Mouse (Mus musculus): ENCODE data around the gene 1700023F06Rik.

Gene 1700023F06Rik

GRCm38 (mm10) chr11:103221437-103221836 is 13.1 kb upstream of the 1700023F06Rik start:
- DNase-seq = no peak

DNA sequence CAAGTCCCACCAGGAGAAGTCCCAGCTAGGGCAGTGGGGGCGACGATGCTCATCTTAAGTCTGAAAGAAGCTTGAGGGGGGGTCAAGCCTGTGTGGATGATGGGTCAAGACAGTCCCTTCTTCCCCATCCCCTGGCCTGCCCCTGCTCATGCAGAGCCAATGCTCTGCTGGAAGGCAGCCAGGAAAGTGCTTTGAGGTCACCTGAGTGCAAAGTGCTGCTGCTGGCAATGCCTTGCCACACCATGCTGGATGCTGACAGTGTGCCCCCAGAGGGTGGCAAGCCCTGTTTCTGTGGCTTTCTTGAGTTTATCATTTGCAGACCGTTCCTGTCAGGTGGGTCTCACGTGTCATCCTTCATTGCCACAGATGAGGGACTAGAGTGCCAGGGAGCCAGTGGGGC is 11.6 kb upstream of the 1700023F06Rik start:
- DNase-seq = no peak

- no peak for DNase-seq
These were observed 10.9 kb upstream of the 1700023F06Rik start for GRCm38 (mm10) chr11:103219259-103219658.

- no peak for DNase-seq
These were observed 10.2 kb upstream of the 1700023F06Rik start for GRCm38 (mm10) chr11:103218517-103218901.

GRCm38 (mm10) chr11:103217790-103218516 is 9.6 kb upstream of the 1700023F06Rik start, which contains the start of gene Spata32:
TSS of gene Spata32 (minus strand) at chr11:103218432.
- peak; percentile 67 for DNase-seq

GRCm38 (mm10) chr11:103215355-103215754 is 7.0 kb upstream of the 1700023F06Rik start:
- no peak for DNase-seq

GRCm38 (mm10) chr11:103213712-103214111 is 5.4 kb upstream of the 1700023F06Rik start:
- no peak for DNase-seq

GRCm38 (mm10) chr11:103210291-103210690 is 1.9 kb upstream of the 1700023F06Rik start:
- no peak for DNase-seq

DNA sequence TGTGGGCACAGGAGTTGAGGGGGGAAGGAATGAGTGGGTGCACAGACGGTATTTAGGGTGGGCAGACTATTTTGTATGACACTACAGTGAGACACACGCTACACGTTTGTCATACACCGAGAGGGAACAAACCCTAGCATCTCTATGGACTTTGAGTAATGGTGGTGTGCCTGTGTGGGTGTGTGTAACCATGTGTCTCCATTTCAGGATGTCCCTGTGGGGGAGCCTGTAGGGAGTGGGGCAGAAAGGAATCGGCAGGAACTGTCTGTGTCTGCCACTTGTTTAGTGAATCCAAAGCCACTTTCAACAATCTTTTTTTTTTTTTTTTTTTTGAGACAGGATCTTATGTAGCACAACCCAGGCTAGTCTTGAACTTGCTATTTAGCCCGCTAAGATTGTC is 2.2 kb downstream of the 1700023F06Rik start:
- no peak for DNase-seq

- DNase-seq = no peak
These were observed 6.0 kb downstream of the 1700023F06Rik start for GRCm38 (mm10) chr11:103202376-103202775.

GRCm38 (mm10) chr11:103201664-103202063 is 6.7 kb downstream of the 1700023F06Rik start:
- peak; percentile 81 for DNase-seq

- peak; percentile 75 for DNase-seq
These were observed 9.2 kb downstream of the 1700023F06Rik start for GRCm38 (mm10) chr11:103198911-103199803.

- no peak for DNase-seq
These were observed 10.0 kb downstream of the 1700023F06Rik start for GRCm38 (mm10) chr11:103198339-103198738.

GRCm38 (mm10) chr11:103197340-103197739 is 11.0 kb downstream of the 1700023F06Rik start:
- DNase-seq = no peak

GRCm38 (mm10) chr11:103195656-103196055 is 12.7 kb downstream of the 1700023F06Rik start:
- no peak for DNase-seq

DNA sequence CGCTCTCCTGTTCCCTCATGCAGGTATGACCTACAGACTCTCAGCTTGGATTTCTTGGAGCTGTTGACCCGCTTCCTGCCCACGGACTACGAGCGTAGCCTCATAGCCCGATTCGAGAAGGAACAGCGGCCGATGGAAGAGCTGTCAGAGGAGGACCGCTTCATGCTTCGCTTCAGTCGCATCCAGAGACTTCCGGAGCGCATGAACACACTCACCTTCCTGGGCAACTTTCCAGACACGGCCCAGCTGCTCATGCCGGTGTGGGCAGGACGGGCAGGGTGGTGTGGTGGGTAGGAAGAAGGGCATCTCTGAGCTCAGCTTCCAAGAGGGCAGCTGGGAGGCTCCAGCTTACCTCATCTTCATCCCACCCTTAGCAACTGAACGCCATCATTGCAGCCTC is 13.1 kb downstream of the 1700023F06Rik start:
- DNase-seq = no peak

- no peak for DNase-seq
These were observed 14.6 kb downstream of the 1700023F06Rik start for GRCm38 (mm10) chr11:103193825-103194168.

DNA sequence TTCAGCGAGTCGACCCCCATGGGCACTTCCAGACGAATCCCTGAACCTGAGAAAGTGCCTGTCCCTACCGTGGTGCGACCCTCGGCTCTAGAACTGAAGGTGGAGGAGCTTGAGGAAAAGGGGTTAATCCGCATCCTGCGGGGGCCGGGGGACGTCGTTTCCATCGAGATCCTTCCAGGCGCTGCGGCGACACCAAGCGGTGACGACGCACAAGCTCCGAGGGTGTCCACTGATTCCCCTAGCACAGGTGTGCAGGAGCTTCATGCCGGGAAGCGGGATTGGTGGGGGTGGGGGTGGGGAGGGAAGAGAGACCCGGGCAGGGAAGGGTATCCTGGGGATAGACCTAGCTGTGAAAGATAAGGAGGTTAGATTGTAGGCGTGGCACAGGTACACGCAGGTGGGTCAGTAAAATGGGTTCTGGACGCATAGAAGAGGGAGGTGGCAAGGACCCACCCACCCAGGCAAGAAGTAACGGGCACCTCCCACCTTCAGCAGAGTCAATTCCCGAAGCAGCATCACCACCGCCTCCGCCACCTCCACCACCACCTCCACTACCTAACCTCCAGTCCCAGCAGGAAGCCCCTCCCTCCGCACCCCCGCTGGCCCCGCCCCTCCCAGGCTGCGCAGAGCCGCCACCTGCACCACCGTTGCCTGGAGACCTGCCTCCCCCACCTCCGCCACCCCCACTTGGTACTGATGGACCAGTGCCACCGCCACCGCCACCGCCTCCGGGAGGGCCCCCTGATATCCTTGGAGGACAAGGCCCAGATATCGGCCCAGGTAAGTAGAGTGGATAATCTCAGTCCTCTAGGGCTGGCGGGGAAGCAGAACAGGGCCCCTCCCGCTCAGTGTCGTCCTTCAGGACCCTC is 15.2 kb downstream of the 1700023F06Rik start:
- peak; percentile 84 for DNase-seq

DNA sequence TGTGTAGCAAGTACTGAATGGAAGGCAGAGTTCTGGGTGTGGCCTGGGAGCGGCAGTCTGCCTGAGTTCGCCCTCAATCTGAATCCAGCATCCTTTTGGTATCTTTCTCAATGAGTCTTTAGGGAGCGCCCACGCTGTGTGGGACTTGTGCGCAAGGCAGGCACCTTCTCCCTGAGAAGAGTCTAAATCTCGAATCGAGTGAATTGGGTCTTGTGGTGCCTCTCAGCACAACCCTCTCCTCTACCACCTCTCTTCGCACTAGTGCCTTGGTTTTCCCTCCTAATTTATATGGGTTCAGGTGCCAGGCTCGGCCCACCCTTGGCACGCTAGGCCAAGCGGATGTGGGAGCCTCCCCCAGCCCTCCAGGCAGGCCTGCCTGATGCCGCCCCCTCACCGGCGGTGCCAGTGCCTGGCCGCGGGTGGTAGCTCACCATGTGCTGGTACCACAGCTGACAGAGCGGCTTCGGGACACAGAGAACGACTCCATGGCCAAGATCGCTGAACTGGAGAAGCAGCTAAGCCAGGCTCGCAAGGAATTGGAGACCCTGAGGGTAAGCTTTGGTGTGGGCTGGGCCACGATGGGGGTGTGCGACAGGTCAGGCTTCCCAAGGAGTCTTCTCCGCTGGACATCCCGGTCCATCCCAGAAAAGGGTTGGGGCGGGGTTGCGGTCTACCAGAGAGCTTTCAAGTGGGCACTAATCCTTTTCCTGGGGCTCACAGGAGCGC is 16.0 kb downstream of the 1700023F06Rik start:
- DNase-seq = peak; percentile 61

DNA sequence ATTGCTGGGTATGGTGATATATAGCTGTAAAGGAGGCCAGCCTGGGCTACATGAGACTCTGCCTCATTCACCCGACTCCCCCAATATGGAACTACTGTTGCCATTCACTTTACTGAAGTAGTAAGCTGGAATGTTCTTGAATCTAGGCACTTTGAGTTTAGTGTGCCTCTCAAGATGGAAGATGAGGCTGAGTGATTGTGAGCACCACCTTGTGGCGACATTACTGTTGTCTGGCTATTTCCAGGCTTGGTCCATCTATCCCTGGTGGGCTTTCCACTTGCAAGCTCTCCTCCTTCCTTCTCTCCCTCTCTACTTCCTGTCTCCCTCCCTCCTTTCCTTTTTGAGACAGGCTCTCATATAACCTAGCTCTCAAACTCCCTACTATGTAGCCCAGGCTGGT is 23.5 kb downstream of the 1700023F06Rik start:
- peak; percentile 68 for DNase-seq

DNA sequence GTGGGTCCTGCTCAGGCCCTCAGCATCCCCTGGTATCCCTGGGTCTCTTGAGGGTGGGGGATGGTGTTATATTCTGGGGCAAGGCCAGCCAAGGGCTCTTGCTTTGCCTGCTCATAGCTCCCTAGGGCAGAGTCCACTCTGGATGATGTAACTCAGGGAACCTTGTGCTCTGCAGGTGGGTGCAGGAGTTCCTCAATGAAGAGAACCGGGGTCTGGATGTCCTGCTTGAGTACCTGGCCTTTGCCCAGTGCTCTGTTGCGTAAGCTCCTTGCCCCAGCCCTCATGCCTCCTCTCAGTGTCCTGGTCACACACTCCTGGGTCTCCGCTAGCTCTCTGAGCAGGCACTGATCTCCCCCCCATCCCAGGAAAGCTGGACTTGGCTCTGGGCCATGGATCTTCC is 26.4 kb downstream of the 1700023F06Rik start:
- DNase-seq = no peak

- DNase-seq = no peak
These were observed 27.0 kb downstream of the 1700023F06Rik start for GRCm38 (mm10) chr11:103181349-103181748.
